Mouse (Mus musculus) monocyte, adult 5-6 weeks (primary cell): Measurements from ENCODE around the gene Myo1a. TPM values are rescaled to one million over a fixed set of nuclear protein-coding genes. Genes with fewer than 3 reads are reported as not detected.
A peak's percentile ranks its signal among the peaks of the same experiment; 100 is the strongest.

Experiments
- ATAC-seq: fragments of 153-309, 156-312 bp; replicated peaks from 2 replicates; pipeline ENCODE4 v1.8.0; 2017; ENCODE audit warnings: mild to moderate bottlenecking; ENCODE audit not compliant: low TSS enrichment, insufficient number of reproducible peaks, severe bottlenecking, poor library complexity, low FRiP score
- total RNA-seq: library from RNA; stranded (forward); fragments of 200-1000, 200-491, 200-594 nt; gene quantifications from 3 replicates; pipeline ENCODE4 v1.2.3, GENCODE M21; 2017

Gene Myo1a
- total RNA-seq, 1 experiment from 2014 or later = not detected

DNA sequence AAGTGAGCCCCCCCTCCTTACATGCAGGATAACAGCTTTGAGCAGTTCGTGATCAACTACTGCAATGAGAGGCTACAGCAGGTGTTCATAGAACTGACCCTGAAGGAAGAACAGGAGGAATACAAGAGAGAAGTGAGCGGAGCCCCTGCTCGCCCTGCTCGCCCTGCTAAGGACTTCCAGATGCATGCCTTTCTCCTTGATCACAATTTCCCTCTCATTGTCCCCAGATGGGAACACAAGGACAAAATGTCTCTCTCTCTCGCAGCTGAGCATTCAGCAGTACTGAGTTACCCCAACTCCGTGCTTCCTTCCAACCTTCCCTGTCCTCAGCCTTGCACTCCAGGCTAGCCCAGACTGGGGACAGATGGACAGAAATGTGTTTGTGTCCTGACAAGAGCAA is 7.8 kb downstream of the Myo1a start:
- no peak for ATAC-seq

- ATAC-seq = no peak
These were observed 16.9 kb downstream of the Myo1a start for GRCm38 (mm10) chr10:127721671-127722418.

GRCm38 (mm10) chr10:127724178-127724577 is 19.2 kb downstream of the Myo1a start, which contains the start of gene Tac2:
Gene Tac2 (plus strand): TSS chr10:127724478.
- ATAC-seq = no peak

- no peak for ATAC-seq
These were observed 20.2 kb downstream of the Myo1a start for GRCm38 (mm10) chr10:127725136-127725535.

DNA sequence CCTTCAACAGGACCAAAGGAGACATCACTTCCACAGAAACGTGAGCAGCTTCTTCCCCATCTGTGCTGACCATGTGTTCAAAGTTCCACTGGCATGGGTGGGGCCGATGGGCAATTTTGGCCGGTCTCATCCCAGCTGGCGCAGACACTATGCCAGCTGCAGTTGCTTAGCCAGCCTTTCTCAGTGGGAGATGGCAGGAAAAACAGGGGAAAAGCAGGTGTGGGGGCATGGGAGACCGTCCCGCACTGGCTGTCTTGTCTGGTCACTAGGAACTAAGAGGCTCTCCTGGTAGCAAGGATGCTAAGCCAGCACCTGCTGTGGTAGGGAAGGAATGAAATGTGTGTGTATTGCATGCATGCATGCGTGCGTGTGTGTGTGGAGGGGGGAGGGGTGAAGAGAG is 23.5 kb downstream of the Myo1a start:
- ATAC-seq = no peak

- no peak for ATAC-seq
These were observed 25.4 kb downstream of the Myo1a start for GRCm38 (mm10) chr10:127730285-127730932.

DNA sequence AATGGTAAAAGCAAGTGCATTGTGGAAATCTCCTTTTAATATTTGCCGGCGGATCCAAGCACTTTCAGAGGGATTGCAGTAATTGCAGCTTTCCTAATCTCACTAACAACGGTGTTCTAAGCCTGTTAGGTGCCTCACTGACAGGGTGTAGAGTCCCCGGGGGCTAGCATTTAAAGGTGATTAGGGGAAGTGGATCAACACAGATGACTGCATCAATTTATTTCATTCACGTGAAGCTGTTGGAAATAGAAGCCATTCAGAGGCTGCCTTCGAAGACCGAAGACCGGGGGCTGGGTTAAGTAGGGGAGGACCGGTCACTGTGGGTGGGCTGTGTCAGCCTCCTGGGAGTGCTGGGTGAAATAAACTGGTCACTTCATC is 26.0 kb downstream of the Myo1a start:
- no peak for ATAC-seq

DNA sequence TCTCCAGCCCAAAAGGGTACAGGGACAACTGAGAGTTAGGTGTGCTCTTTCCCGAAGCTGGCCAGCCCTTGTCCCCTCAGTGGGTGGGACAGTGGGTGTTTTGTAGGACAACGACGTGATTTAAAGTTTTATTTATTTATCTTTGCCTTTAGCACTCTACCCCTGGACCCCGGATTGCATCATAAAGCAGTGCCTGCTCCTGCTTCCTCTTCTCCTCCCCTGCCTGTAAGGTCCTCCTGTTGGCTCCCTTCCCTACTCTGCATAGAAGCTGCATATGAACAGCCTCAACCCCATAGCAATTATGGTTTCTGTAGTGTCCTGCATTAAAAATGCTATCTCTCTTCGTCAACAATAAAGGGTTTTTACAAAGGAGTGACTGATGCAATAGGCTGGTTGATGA is 26.4 kb downstream of the Myo1a start:
- ATAC-seq = peak; percentile 37; the same call in 1 of the 2 replicates

DNA sequence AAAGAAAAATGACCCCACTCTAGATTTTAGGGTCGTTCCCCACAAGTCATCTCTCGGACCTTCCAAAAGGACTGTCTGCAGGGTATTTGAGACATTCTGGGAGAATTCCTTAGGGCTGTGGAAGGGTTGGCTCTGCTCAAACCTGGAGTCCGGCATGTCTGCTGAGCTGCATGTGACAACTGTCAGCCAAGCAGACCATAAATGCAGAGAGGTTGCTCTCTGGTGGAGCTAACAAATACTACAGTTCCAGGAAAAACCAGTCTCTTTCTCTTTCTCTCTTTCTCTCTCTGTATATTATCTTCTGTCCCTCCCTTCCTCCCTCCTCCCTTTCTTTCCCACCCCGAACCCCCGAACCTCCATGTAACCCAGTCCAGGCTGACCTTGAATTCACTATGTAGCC is 29.5 kb downstream of the Myo1a start:
- ATAC-seq = no peak

DNA sequence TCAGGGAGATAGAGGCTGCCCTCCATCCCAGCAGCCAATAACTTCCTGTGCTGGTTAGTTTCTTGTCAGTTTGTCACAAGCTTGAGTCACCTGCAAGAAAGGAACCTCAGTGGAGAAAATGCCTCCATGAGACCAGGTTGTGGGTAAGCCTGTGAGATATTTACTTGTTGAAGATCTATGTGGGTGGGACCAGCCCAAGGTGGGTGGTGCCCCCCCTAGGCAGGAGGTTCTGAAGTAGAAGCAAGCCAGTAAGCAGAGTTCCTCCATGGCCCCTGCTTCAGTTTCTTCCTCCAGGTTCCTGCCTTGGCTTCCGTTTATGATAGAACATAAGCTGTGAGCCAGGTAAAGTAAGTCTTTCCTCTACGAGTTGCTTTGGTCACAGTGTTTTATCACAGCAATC is 31.3 kb downstream of the Myo1a start:
- 0 out of 2 replicates have a peak, but pooled peaks have one; percentile 2 for ATAC-seq

- peak; percentile 63 for ATAC-seq
These were observed 31.9 kb downstream of the Myo1a start for GRCm38 (mm10) chr10:127736916-127737315.

DNA sequence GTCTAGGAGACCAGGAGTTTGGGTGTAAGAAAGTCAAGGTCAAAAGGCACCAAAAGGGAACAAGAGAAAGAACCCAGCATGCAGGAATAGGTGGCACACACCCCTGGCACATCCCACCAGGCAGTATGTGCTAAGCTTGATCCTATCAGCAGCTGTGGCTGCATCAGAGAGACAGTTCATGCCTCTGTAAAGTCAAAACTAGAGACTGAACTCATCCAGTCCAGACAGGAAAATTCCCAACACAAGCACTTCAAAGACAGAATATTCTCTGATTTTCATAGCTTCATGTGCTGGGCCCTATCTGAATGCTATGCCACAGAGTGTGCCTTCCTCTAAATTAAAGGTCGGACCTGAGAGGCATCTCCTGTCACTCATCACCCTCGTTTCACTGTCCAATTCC is 32.6 kb downstream of the Myo1a start:
- ATAC-seq = no peak

DNA sequence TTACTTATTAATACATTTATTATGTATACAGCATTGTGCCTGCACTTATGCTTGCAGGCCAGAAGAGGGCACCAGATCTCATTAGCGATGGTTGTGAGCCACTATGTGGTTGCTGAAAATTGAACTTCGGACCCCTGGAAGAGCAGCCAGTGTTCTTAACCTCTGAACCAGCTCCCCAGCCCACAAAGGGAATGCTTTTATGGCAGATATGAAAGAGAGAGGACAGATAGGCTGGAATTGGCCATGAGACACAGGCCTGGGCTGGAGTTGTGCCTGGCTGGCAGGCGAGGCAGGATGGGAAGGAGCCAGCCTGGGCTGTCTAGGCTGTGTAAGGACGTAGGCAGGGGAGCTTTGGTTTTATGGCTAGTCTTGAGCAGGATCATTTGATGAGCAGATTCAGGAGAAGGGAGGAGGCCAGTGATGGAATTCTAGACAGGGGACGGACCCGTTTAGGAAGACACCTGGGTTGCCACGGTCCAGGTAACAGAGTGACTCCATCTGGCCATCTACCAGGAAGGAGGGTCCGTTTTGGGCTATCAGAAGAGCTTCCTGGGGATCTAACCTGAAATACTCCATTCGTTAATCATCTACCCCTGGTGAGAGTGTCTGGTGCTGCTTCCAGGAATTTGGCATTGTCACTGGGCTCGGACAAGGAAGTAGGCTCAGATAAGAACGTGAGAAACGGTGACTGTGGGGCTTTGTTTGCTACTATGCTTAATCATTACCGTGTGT is 33.3 kb downstream of the Myo1a start:
- no peak for ATAC-seq

GRCm38 (mm10) chr10:127739083-127739660 is 34.2 kb downstream of the Myo1a start, which contains the start of gene Zbtb39:
Gene Zbtb39 (plus strand): TSS chr10:127739538.
- no peak for ATAC-seq

GRCm38 (mm10) chr10:127739661-127740161 is 34.7 kb downstream of the Myo1a start:
- ATAC-seq = no peak

DNA sequence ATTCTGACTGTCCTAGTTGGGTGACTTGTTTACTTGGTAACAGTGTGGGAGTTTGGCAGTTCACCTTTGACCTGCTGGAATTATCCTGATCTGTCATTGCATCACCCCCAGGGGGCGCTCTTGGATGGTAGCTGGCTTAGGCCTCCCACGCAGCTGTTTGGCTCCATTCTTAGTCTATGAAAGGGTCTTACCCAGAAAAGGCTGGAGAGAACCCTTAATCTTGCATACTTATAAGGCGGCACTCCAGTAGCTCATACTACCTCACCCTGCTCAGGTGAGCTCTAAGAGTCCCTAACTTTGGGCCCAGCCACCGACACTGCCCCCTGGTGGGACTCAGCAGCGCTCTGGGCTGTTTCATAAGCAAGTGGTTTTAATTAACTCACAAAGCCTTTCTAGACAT is 39.7 kb downstream of the Myo1a start:
- no peak for ATAC-seq

DNA sequence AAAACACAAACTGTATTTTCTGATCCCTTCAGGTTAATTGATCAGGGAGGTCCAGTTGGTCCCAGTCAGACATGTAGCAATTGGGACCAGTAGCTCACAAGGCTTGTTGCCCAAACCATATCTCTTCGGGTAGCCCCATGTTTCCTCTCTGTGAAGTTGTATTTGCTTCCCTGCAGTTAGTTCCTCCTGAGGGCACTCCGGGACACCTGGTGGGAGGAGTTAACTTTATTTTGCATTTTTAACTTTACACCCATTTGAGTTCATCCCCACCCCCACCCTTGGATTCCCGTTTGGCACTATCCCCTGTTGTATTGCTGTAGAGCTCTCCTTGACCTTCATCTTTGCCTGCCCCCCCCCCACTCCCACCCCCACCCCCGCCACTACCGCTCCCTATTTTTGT is 40.9 kb downstream of the Myo1a start:
- ATAC-seq = no peak

DNA sequence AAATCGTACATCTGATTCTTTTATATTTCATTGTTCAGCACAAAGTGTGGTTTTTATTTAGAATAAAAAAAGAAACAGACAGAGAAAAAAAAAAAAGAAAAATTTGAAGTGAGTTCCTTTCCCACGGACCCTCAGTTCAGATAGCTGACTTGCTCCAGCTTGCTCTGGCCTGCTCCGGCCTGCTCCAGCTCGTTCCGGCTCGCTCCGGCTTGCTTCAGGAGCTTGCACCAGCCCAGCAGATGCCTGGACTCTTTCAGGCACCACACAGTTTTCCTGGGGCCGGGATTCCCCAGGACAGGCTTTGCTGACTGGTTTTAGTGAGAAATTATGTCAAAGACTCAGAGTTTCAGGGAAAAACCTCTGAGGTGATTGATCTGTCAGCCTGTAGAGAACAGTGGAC is 42.3 kb downstream of the Myo1a start:
- no peak for ATAC-seq
